Mouse (Mus musculus): Measurements from ENCODE around the gene Ttc21a.

The Ttc21a gene

GRCm38 (mm10) chr9:119941407-119941806 lies 4.0 kb downstream of the Ttc21a start:
- DNase-seq (ENCODE audit: low spot score) = no peak

- no peak for DNase-seq (ENCODE audit: low spot score)
Measured at GRCm38 (mm10) chr9:119941861-119942260, 4.5 kb downstream of the Ttc21a start.

- no peak for DNase-seq (ENCODE audit: low spot score)
Measured at GRCm38 (mm10) chr9:119943326-119943725, 5.9 kb downstream of the Ttc21a start.

DNA sequence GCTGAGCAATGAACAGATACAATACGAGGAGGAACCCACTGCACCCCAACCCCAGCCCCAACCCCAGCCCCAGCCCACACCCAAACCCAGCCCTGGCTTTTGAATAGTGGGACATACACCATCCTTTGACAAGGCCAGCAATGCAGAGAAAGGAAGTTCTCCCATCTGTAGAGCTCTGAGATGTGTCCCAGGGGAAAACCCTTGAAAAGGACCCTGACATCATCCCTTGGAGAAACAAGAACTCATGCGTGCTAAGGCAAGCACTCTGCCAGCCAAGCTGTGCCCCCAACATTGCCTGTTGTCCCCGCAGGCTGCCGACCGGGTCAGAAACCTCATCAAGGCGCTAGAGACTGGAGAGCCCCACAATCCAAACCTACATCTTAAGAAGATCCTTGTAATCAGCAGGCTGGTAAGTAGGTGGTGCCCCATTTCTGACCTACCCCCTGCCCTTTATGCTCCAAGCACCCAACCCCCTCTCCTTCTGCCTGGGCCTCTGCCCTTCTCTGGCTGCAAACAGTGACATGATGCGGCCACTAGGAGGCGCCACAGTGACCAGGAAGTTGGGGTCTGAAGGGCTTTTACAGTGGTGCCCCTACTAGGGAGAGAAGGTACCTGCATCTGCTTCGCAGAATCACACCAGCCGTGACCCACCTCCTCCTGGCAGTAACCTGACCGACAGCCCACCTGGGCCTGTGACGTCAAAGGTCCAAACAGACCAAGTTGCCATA lies 7.9 kb downstream of the Ttc21a start:
- DNase-seq (ENCODE audit: low spot score) = no peak

DNA sequence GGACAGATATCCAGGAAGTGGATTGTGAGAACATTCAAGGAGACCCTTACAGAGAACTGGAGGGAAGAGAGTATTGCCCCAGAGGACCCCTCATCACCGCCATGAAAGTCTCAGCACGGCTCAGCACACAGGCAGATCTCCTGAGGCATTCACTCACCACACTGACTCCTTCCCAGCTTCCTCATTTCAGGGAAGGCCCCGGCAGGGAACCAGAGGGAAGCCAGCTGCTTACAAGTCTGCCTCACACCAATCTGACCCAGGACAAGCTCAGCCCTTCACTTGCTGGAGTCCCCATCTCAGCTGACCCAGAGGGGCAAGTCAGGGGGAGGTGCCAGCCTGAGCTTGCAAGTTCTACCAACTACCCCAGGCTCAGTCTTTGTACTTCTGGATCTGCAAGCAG lies 11.4 kb downstream of the Ttc21a start:
- no peak for DNase-seq (ENCODE audit: low spot score)

DNA sequence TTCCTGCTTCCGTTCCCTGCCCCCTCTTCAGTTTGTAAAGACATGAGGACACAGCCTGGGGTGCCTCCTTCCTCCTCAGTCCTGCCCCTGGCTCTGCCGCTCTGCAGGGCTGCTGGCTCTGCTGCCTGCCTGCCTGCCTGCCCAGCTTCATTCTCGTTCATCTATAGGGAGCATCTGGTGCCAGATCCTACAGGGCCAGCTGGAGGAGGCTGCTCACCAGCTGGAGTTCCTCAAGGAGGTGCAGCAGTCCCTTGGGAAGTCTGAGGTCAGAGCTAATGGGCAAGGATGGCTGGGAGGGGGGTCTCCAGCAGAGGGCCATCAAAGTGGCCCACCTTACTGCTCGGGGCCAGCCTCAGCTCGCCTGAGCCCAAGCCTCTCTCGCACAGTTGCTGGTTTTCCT lies 13.0 kb downstream of the Ttc21a start:
- no peak for DNase-seq (ENCODE audit: low spot score)

- no peak for DNase-seq (ENCODE audit: low spot score)
Measured at GRCm38 (mm10) chr9:119951388-119951787, 14.0 kb downstream of the Ttc21a start.

GRCm38 (mm10) chr9:119958835-119959234 lies 21.4 kb downstream of the Ttc21a start:
- DNase-seq (ENCODE audit: low spot score) = no peak

DNA sequence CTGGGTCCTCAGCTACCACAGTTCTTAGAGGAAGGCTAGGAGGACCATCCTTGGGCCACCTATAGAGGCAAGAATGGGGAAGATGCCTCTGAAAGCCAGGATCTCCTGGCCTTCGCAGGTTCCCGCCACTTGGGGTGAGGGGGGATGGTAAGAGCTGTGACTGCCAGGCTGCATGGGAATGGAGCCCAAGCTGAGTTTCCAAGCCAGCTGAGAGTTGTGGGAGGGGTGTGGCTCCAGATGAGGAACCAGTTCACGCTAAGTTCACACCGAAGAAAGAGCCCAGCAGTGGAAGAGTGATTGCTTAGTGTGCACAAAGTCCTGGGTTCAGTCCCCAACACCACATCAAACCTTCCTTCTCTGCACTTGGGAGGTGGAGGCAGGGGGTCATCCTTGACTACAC lies 24.8 kb downstream of the Ttc21a start:
- no peak for DNase-seq (ENCODE audit: low spot score)

DNA sequence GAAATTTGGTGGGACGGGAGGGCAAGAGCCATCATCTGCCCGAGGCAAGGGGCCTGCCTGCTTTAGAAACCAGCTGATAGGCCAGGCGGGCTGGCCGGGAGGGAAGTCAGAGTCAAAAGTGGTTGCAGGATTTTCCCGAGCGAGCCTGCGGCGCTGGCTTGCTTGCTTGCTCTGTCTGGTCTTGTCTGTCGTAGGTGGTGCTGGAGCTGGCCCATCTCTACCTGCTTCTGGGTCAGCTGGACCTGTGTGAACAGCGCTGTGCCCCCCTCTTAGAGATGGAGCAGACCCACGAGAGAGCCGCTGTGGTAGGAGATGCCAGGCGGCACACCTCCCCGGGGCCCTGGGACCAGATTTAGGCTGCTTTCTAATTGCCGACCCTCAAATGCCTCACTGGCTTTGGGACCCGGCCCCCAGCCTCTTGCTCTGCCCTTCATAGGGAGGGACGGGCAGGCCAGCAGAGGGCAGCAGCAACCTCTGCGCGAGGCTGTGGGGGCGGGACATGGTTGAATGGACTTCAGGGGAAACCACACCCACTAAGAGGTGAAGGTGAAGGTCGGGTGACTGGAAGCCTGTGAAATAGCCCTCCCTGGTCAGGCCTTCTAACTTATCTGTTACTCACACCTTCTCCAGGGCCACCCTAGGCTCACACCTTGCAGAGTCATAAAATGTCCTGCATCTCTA lies 25.7 kb downstream of the Ttc21a start:
- DNase-seq (ENCODE audit: low spot score) = no peak

GRCm38 (mm10) chr9:119964206-119964605 lies 26.8 kb downstream of the Ttc21a start:
- no peak for DNase-seq (ENCODE audit: low spot score)

GRCm38 (mm10) chr9:119965186-119965585 lies 27.8 kb downstream of the Ttc21a start:
- DNase-seq (ENCODE audit: low spot score) = no peak

- DNase-seq (ENCODE audit: low spot score) = no peak
Measured at GRCm38 (mm10) chr9:119966221-119966910, 29.0 kb downstream of the Ttc21a start.

GRCm38 (mm10) chr9:119969811-119970210 lies 32.4 kb downstream of the Ttc21a start:
- no peak for DNase-seq (ENCODE audit: low spot score)

GRCm38 (mm10) chr9:119970221-119970620 lies 32.8 kb downstream of the Ttc21a start:
- no peak for DNase-seq (ENCODE audit: low spot score)

DNA sequence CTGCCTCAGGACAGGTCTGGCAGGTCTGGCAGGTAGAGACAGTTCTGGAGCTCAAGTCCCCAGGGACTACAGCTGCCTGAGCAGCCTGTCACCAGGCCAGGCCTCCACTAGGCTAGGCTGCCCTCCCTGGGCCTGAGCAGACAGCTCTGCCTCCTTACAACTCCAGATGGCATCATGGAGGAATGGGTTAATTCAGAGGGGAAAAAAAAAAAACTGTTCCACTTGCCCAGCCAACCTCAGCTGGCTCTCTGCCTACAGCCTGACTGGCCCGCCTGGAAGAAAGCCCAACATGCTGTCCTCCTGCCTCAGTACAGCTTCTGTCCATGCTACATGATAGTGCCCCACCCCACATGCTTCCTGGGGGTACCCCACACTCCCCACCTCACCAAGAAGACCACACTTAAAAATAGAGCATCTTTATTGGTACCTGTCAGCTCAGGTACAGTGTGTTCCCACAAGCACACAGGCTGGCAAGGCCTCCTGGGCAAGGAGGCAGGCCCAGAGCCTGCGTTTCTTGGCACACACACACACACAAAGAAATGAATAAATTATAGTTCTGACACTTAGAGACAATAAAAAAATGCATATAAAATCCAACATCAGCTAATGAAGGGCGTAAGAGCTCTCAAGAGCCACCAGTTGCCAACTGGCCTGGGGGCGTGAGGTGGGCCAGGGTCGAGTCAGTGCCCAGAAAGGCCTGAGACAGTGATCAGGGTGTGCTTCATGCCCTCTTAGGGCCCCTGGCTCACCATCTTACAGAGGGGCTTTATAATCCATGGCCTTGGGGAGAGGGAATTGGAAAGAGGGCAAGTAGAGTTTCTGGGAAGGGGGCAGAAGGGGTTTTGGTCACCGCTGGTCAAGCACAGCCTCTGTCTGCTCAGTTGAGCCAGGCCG lies 33.6 kb downstream of the Ttc21a start:
- DNase-seq (ENCODE audit: low spot score) = no peak

GRCm38 (mm10) chr9:119972166-119972565 lies 34.8 kb downstream of the Ttc21a start:
- no peak for DNase-seq (ENCODE audit: low spot score)

GRCm38 (mm10) chr9:119972582-119972981 lies 35.2 kb downstream of the Ttc21a start:
- DNase-seq (ENCODE audit: low spot score) = no peak

GRCm38 (mm10) chr9:119973281-119973680 lies 35.9 kb downstream of the Ttc21a start:
- DNase-seq (ENCODE audit: low spot score) = no peak

DNA sequence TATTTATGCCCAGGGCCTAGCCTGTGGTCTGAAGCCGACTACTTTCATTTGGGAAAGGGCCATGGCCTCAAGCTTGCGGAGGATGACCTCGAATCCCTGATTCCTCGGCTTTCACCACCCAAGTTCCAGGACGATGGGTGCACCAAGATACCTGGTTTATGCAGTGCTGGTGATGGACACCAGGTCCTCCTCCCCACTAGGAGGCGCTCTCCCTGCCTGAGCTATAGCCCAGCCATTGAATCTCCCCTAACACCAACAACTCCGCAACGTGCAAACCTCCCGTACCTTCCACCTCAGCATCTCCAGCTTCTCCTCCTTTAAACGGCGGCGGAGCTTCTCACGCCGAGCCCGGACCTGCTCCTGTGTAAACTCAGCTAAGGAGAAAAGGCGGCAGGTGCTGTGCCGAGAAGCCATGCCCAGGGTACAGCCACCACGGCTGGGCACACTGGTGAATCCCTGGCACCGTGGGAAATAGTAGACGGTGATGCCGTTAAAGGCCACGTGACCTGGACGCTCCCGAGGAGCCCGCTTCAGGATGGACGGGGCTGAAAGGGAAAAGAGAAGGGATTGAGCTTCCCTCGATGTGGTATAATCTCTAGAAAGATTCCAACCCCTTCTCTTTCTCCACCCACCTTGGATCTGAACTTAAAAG lies 36.6 kb downstream of the Ttc21a start:
- DNase-seq (ENCODE audit: low spot score) = no peak

DNA sequence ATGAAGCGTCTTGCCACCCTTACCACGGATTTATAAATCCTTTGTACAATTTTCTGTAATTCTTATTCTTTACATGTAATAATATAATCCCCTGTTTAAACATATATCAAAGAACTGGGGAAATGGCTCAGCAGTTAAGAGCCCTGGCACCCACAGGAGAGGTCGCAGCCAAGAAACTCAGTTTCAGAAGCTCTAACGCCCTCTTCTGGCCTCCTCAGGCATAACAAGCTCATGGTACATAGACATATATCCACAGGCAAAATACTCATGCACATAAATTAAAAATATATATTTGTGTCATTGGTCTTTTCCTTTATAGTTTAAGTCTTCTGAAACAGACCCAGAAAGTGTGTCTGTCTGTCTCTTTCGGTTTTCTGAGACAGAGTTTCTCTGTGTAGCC lies 37.2 kb downstream of the Ttc21a start:
- DNase-seq (ENCODE audit: low spot score) = no peak

GRCm38 (mm10) chr9:119975286-119975685 lies 37.9 kb downstream of the Ttc21a start:
- no peak for DNase-seq (ENCODE audit: low spot score)

Data from ovary, postnatal 10 days (tissue).